Mouse (Mus musculus) left cerebral cortex, adult 2 months (tissue): ENCODE data around the gene Mcts2. TPM values are rescaled to one million over a fixed set of nuclear protein-coding genes. Genes with fewer than 3 reads are reported as not detected.

Experiments used
- DNase-seq, 2 experiments: peaks; one replicate each; pipeline ENCODE4 v3.0.0; 2021 to 2022; ENCODE audit warnings: low spot score in 2 of 2, mixed read lengths in 1 of 2; ENCODE audit errors: extremely low spot score in 1 of 2
- H3K27ac ChIP-seq: fragments of 200-600 bp; 2 replicates; pipeline ENCODE4 v1.8.1; 2022
- H3K4me3 ChIP-seq: fragments of 200-600 bp; 2 replicates; pipeline ENCODE4 v1.8.1; 2022
- CTCF ChIP-seq: fragments of 200-600 bp; IDR thresholded peaks from 2 replicates; pipeline ENCODE4 v1.8.1; 2022; ENCODE audit warnings: antibody characterized with exemption, mild to moderate bottlenecking, moderate library complexity
- intact Hi-C: fragments of 180-260 bp; cut with DNase I; formaldehyde crosslinking; loops from one replicate; pipeline ENCODE4 v1.15.1; 2025
- total RNA-seq, 2 experiments: library from RNA; stranded (reverse); gene quantifications; 2 replicates each; pipeline ENCODE4 v1.2.3; 2021

Mcts2 gene
- total RNA-seq, 2 experiments from 2014 or later: 17.6 to 19.8 TPM

DNA sequence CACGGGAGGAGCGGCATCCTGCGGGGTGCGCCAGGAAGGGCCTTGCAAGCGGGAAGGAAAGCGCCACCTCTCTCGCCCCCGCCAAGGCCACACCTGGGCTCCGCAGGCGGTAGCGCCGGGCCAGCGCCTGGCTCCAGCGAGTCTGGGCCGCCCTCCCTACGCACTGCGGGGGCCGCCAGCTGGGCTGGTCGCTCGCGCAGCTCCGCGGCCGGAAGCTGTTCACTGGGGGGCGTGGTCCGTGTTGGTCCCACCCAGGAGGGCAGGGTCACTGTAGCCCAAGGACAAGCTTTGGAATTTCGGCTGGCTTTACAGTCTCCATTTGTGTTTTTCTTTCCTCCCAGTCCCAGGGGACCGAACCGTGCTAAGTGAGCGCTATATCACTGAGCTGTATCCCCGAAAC, 20.8 kb downstream of the Mcts2 start:
- TF ChIP-seq CTCF: no peak
- Histone ChIP-seq H3K4me3 (peak overlapping the region; percentile 43), H3K27ac (peak overlapping the region; percentile 88)
- DNase-seq: peak; percentile 78 to 79
- intact Hi-C loops: loop anchor here (2.0 kb wide), 1 partner anchor 27 kb away; no protein-coding TSS in a partner anchor

GRCm38 (mm10) chr2:152709066-152709465, 22.2 kb downstream of the Mcts2 start:
- intact Hi-C loops: no loop called here
- no peak overlapping the region for H3K27ac ChIP-seq
- no peak for TF ChIP-seq CTCF
- no peak overlapping the region for H3K4me3 ChIP-seq
- no peak for DNase-seq

DNA sequence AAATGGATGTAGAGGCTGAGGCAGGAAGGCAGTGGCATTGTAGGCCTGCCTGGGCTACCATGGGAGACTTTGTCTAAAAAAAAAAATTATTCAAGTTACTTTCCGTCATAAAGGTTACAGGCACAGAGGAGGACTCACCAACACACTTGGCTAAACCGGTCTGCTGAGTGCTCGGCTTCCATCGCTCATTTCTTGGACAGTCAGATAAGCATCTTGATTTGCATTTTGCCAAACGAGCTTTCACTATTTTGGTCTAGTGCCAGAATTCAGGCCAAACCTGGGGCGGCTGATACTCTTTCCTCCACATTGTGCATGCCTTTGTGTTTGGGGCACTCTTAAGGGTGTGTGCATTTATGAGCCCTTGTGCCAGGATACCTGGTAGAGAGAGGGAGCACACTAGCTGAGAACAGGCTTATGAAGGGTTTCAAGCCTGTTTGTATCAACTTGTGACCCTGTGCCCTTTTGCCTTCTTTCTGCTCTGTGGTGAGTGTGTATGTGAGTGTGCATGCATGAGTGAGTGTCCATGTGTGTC, 29.5 kb downstream of the Mcts2 start:
- DNase-seq: no peak
- intact Hi-C loops: no loop called here
- no peak overlapping the region for H3K27ac ChIP-seq
- TF ChIP-seq CTCF: no peak
- H3K4me3 ChIP-seq: no peak overlapping the region

- Histone ChIP-seq H3K27ac (no peak overlapping the region), H3K4me3 (no peak overlapping the region)
- no peak for TF ChIP-seq CTCF
- intact Hi-C loops: no loop called here
- DNase-seq: no peak
Measured at GRCm38 (mm10) chr2:152717652-152718051, 30.8 kb downstream of the Mcts2 start.

DNA sequence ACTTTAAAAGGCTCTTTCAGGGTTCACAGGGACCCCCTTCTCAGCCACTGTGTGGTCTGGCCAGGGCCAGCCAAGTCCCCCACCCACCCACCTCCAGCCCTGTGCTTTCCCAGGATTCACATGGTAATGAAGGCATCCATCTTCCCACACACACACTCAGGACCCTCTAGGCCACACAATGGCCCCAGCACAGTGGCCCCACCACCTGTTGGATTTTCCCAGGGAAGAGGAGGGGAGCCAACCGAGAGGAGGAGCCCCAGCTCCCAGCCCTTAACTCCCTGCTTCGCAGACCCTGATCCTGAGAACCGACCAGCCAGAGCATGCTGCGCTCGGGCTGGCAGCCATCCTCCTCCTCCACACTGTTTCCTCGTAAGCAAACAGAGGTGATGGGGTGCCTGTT, 31.2 kb downstream of the Mcts2 start:
- no peak for DNase-seq
- Histone ChIP-seq H3K27ac (no peak overlapping the region), H3K4me3 (no peak overlapping the region)
- intact Hi-C loops: no loop called here
- TF ChIP-seq CTCF: no peak

DNA sequence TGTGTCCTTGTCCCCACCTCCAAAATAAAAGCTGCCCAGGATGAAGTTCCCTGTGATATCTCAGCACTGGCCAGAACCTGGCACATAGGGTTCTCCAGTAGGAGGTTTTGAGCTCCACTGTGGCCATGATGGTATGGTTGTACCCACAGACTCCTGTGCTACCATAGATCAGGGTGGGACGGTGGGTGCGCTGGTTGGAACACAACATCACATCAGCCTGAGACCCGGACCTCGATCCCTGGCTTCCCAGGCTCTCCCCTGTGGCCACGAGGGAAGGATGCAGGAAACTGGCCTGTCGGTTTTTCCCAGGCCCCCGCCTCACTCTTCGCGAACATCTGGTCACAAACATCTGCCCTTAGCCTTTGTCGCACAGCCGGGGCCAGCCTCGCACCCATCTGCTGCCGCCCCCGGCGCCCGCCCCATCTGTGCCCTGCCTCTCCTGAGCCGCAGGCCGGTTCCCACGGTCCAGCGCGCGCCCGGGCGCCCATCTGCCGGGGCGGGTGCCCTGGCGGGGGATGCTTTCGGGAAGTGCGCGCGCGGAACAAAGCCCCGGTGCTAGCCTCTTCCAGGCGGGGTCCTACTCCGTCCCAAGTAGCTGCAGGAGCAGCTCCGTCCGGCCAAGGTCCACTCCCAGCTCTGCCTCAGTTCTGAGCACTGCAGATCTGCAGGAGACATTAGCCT, 37.0 kb downstream of the Mcts2 start:
- peak overlapping the region; percentile 18 for H3K4me3 ChIP-seq
- H3K27ac ChIP-seq: peak overlapping the region; percentile 51
- DNase-seq: no peak
- intact Hi-C loops: no loop called here
- no peak for TF ChIP-seq CTCF

- intact Hi-C loops: no loop called here
- Histone ChIP-seq H3K4me3 (peak overlapping the region; percentile 18), H3K27ac (peak overlapping the region; percentile 51)
- no peak for TF ChIP-seq CTCF
- no peak for DNase-seq
Measured at GRCm38 (mm10) chr2:152724332-152724723, 37.5 kb downstream of the Mcts2 start.

DNA sequence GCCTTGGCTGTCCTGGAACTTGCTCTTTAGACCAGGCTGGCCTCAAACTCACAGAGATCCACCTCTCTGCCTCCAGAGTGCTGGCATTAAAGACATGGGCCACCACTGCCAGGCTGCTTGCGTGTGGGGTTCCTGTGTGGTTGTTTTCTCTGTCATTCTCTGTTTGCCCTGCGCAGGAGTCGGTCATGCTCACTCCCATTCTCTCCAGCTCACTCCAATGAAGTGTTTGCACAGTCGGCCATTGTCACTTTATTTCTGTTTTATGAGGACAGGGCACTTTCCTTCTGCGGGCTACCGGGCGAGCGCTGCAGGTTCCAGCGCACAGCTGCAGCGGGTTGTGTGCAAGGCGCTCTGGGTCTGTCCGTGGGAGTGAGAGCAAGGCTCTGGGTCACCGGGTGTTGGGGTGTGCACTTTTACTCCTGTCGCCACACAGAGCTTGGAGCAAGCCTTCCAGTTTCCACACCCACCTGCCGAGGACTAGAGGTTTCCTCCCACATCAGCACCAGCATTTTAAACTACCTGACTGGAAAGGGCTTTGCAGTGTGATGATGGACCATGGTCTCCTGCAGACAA, 38.4 kb downstream of the Mcts2 start:
- no peak for DNase-seq
- intact Hi-C loops: no loop called here
- no peak for TF ChIP-seq CTCF

DNA sequence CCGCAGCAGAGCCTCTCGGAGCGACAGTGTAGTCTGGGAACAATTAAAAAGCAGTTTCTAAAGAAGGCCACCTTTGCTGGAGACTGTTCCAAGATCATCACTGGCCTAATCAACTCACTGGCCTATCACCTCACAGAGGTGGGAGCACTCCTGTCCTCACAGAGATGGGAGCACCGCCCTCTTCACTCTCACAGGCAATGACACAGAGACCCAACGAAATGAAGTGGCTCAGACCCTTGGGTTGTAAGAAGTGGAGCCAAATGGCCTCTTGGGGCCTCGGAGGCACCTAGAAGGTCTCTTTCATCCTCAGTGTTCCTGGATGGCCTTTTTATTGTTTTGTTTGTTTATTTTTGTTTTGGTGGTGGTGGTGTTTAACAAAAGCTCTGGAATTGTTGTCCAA, 39.4 kb downstream of the Mcts2 start:
- DNase-seq: no peak
- intact Hi-C loops: no loop called here
- Histone ChIP-seq H3K4me3 (no peak overlapping the region), H3K27ac (no peak overlapping the region; the same call in 1 of the 2 replicates)
- no peak for TF ChIP-seq CTCF

More for the DNA sequence above, 38.4 kb downstream of the Mcts2 start:
- no peak overlapping the region for H3K4me3 ChIP-seq
- H3K27ac ChIP-seq: peak overlapping the region; percentile 6; the same call in 1 of the 2 replicates

- no peak for DNase-seq
- intact Hi-C loops: no loop called here
- Histone ChIP-seq H3K4me3 (no peak overlapping the region), H3K27ac (peak overlapping the region; percentile 67)
- TF ChIP-seq CTCF: no peak
Measured at GRCm38 (mm10) chr2:152726751-152727335, 40.0 kb downstream of the Mcts2 start.

DNA sequence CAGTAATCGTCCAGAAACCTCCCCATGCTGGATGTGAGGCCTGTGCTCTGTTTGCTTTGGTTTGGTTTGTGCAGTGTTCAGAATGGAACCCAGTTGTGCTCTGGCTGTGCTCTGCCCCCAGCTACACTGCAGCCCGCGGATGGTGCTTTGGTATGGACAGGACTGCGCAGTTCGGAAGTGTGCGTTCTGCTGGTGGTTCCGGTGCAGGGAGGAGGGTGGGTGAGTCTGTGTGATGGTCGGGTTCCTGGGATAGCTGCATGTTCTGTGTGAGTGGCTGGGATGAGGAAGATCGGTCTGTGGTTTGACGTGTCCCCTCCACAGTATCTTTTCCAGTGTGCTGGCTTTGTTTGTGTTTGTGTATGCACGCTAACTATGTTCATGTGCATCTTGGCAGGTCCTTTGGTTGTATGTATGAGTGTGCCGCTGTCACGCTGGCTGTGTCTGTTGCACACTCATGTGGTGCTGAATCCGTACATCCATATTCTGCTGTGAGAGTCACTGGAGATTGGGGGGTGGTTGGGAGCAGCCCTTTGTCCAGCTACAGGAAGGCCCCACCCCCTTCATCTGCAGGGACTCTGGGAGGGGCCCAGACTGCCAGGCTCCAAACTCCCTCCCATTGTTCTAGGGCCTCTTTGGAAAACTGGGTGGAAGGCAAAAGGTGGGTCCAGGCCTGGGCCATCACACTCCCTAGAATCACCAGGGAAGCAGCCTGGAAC, 41.1 kb downstream of the Mcts2 start:
- no peak for DNase-seq
- intact Hi-C loops: no loop called here
- peak overlapping the region; percentile 67 for H3K27ac ChIP-seq

DNA sequence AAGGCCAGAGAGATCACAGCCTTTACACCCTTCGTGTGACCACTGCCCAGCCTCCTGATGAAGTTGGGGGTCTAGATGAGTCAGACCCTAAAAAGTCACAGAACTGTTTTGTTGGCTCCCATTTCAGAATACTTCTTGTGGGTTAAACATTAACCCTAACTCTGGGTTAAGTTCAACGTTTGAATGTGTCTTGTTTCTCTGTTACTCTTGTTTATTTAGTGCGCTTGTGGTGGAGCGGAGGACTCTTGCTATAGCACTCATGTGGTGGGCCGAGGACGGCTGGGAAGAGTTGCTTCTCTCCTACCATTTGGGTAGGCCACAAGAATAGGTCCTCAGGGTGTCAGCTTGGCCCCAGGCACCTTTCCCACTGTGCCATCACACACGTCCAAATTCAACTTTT, 41.8 kb downstream of the Mcts2 start:
- no peak for TF ChIP-seq CTCF
- H3K27ac ChIP-seq: peak overlapping the region; percentile 61
- no peak overlapping the region for H3K4me3 ChIP-seq
- intact Hi-C loops: no loop called here
- DNase-seq: no peak

More for the DNA sequence above, 41.1 kb downstream of the Mcts2 start:
- no peak overlapping the region for H3K4me3 ChIP-seq
- no peak for TF ChIP-seq CTCF
